Mouse (Mus musculus): ENCODE data around the gene Rad9b. TPM values are rescaled to one million over a fixed set of nuclear protein-coding genes. Genes with fewer than 3 reads are reported as not detected.

The Rad9b gene
- total and polyA plus RNA-seq, 3 experiments = 9.0 to 10.4 (median 10.3) TPM

DNA sequence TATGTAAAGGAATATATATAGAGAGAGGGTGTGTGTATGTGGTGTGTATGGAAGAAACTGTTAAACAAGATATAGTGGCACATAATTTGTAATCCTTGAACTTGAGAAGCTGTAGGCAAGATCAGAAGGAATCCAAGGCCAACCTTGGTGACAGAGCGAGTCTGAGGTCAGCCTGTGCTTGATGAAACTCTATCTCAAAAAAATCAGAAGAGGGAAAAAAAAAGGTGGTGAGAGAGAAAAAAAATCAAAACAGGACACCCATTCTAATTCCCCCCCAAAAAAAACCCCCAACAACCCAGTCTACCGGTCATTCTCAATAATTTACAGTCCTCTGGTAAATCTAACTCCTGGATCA is 70.2 kb downstream of the Rad9b start:
- no peaks in the 10 kb centered on the region for H3K9me3 ChIP-seq (replicated peaks; ENCODE audit: low read length)
- H3K9ac ChIP-seq (ENCODE audit: insufficient read depth, low read depth) = peak overlapping the region; percentile 48; the same call in 1 of the 2 replicates
- no peak overlapping the region for H3K27ac ChIP-seq (ENCODE audit: insufficient read depth, low read depth)
- no peaks in the 10 kb centered on the region for H3K27me3 ChIP-seq (replicated peaks)
- H3K79me2 ChIP-seq (replicated peaks; ENCODE audit: control insufficient read depth, extremely low read depth, insufficient read depth, poor library complexity, severe bottlenecking) = peaks cover 43% of the 10 kb centered on the region
- no peak for DNase-seq (ENCODE audit: extremely low read depth)
- dilution Hi-C loops (cut with MboI; ENCODE audit: extremely low pct_ligation_motif_present, extremely low pct_unique_long_range_greater_than_20kb, low sequenced_read_pairs) = no loop called here
- peaks cover 14 to 37% of the 10 kb centered on the region in 2 experiments for H3K4me1 ChIP-seq (ENCODE audit: control insufficient read depth in 1 of 2, insufficient read depth in 2 of 2)
- peak overlapping the region; percentile 32 for H3K4me2 ChIP-seq (ENCODE audit: insufficient read depth, low read depth, poor library complexity, severe bottlenecking)
- peak overlapping the region in 2 of 3 experiments; percentile 23 to 95 for H3K4me3 ChIP-seq (replicated peaks in 1 of 3; ENCODE audit: low read depth in 2 of 3, low read length in 2 of 3, poor library complexity in 1 of 3)
- H3K36me3 ChIP-seq (replicated peaks in 1 of 2; ENCODE audit: control insufficient read depth in 1 of 2, insufficient read depth in 1 of 2, low read length in 1 of 2) = peaks cover 0 to 18% of the 10 kb centered on the region in 2 experiments
- in situ Hi-C loops (cut with MboI; ENCODE audit: low pct_ligation_motif_present, low pct_unique_long_range_greater_than_20kb, low sequenced_read_pairs) = no loop called here
- peak; percentile 49; the same call in 1 of the 2 replicates for TF ChIP-seq ZNF384 (IDR thresholded peaks at IDR 0.05; ENCODE audit: low read depth, low read length)
- TF ChIP-seq UBTF (IDR thresholded peaks at IDR 0.05; ENCODE audit: low read depth, low read length) = no peak
- TF ChIP-seq ELF1 (IDR thresholded peaks at IDR 0.05; ENCODE audit: low read depth, low read length) = no peak

DNA sequence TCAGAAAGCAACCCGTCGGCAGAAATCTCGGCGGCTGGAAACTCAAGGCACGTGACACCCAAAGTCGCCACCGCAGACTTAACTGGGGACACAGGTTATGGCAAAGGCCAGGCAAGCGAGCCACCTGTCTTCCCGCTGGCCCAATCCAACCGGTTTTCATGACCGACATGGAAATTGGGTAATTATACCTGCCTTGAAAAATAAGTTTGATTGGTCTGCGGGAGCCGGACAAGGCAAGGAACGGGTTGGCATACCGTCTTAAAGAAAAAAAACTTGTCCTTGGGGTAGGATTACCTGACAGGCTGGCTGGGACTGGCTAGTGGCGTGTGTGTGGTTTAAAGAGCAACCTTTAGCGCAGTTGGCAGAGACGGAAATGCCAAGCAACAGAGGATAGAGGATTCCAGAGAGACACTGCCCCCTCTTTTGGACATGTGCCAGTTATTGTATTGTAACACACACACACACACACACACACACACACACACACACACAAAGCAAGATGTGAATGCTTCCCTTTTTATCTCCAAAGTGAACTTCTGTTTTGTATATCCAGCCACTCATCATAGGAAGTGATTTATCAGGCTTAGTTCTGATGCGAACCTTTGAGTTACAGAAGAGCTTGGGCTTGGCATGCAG is 73.1 kb downstream of the Rad9b start:
- in situ Hi-C loops (cut with MboI; ENCODE audit: low pct_ligation_motif_present, low pct_unique_long_range_greater_than_20kb, low sequenced_read_pairs) = no loop called here
- Histone ChIP-seq H3K79me2 (replicated peaks; ENCODE audit: control insufficient read depth, extremely low read depth, insufficient read depth, poor library complexity, severe bottlenecking) (peaks cover 17% of the 10 kb centered on the region), H3K9me3 (replicated peaks; ENCODE audit: low read length) (no peaks in the 10 kb centered on the region), H3K27ac (ENCODE audit: insufficient read depth, low read depth) (no peak overlapping the region), H3K4me2 (ENCODE audit: insufficient read depth, low read depth, poor library complexity, severe bottlenecking) (no peak overlapping the region), H3K4me1 (ENCODE audit: control insufficient read depth in 1 of 2, insufficient read depth in 2 of 2) (peaks cover 0 to 14% of the 10 kb centered on the region in 2 experiments; a peak in 2 of 4 replicates), H3K36me3 (replicated peaks in 1 of 2; ENCODE audit: control insufficient read depth in 1 of 2, insufficient read depth in 1 of 2, low read length in 1 of 2) (no peaks in the 10 kb centered on the region), H3K9ac (ENCODE audit: insufficient read depth, low read depth) (no peak overlapping the region), H3K4me3 (replicated peaks in 1 of 3; ENCODE audit: low read depth in 2 of 3, low read length in 2 of 3, poor library complexity in 1 of 3) (no peak overlapping the region), H3K27me3 (replicated peaks) (no peaks in the 10 kb centered on the region)
- DNase-seq (ENCODE audit: extremely low read depth) = no peak
- 0 out of 2 replicates have a peak, but pooled peaks have one; percentile 12 for TF ChIP-seq USF1 (IDR thresholded peaks at IDR 0.05; ENCODE audit: low read depth, low read length)
- 0 out of 2 replicates have a peak, but pooled peaks have one; percentile 38 for TF ChIP-seq BHLHE40 (IDR thresholded peaks at IDR 0.05; ENCODE audit: low read depth, low read length)
- TF ChIP-seq UBTF (IDR thresholded peaks at IDR 0.05; ENCODE audit: low read depth, low read length) = no peak
- dilution Hi-C loops (cut with MboI; ENCODE audit: extremely low pct_ligation_motif_present, extremely low pct_unique_long_range_greater_than_20kb, low sequenced_read_pairs) = no loop called here

DNA sequence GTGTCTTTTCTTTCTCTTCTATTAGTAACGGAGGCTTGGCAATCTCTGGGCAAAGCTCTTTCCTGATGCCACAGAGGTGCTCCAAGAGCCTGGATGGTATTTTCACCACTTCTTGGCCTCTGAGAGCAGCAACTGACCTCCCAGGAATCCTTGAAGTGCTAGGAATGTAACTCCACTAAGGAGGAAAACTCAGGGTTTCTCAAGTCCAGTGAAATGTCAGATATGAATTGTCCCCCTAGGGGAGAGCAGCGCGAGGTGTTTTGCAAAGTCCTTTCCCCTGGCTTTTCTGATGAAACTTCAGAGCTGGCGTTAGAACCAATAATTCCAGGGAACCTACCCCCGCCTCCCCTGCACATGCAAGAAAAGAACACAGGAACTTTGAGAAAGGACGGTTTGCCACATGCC is 73.6 kb downstream of the Rad9b start:
- H3K27ac ChIP-seq (ENCODE audit: insufficient read depth, low read depth) = no peak overlapping the region

More for the DNA sequence above, 73.6 kb downstream of the Rad9b start:
- Histone ChIP-seq H3K4me3 (replicated peaks in 1 of 3; ENCODE audit: low read depth in 2 of 3, low read length in 2 of 3, poor library complexity in 1 of 3) (no peak overlapping the region), H3K9me3 (replicated peaks; ENCODE audit: low read length) (no peaks in the 10 kb centered on the region), H3K4me1 (ENCODE audit: control insufficient read depth in 1 of 2, insufficient read depth in 2 of 2) (peaks cover under 1 to 15% of the 10 kb centered on the region in 2 experiments), H3K36me3 (replicated peaks in 1 of 2; ENCODE audit: control insufficient read depth in 1 of 2, insufficient read depth in 1 of 2, low read length in 1 of 2) (no peaks in the 10 kb centered on the region), H3K4me2 (ENCODE audit: insufficient read depth, low read depth, poor library complexity, severe bottlenecking) (no peak overlapping the region), H3K79me2 (replicated peaks; ENCODE audit: control insufficient read depth, extremely low read depth, insufficient read depth, poor library complexity, severe bottlenecking) (peaks cover 12% of the 10 kb centered on the region), H3K27me3 (replicated peaks) (no peaks in the 10 kb centered on the region), H3K9ac (ENCODE audit: insufficient read depth, low read depth) (no peak overlapping the region)
- dilution Hi-C loops (cut with MboI; ENCODE audit: extremely low pct_ligation_motif_present, extremely low pct_unique_long_range_greater_than_20kb, low sequenced_read_pairs) (no loop called here), in situ Hi-C loops (cut with MboI; ENCODE audit: low pct_ligation_motif_present, low pct_unique_long_range_greater_than_20kb, low sequenced_read_pairs) (no loop called here)
- DNase-seq (ENCODE audit: extremely low read depth) = no peak
- TF ChIP-seq CTCF (conservative IDR thresholded peaks at IDR 0.05 in 1 of 2, IDR thresholded peaks at IDR 0.05 in 1 of 2; ENCODE audit: low read depth in 2 of 2, low read length in 2 of 2) = no peak
- TF ChIP-seq MYC (IDR thresholded peaks at IDR 0.05; ENCODE audit: low read depth, low read length) = no peak
- TF ChIP-seq IRF4 (IDR thresholded peaks at IDR 0.05; ENCODE audit: low read depth, low read length) = no peak
- no peak for TF ChIP-seq ZMIZ1 (IDR thresholded peaks at IDR 0.05; ENCODE audit: low read depth, low read length)
- no peak for TF ChIP-seq MXI1 (IDR thresholded peaks at IDR 0.05; ENCODE audit: low read depth, low read length)
- no peak for TF ChIP-seq JUND (conservative IDR thresholded peaks at IDR 0.05; ENCODE audit: low read depth, low read length)
- TF ChIP-seq PAX5 (IDR thresholded peaks at IDR 0.05; ENCODE audit: low read length) = no peak
- TF ChIP-seq ZKSCAN1 (IDR thresholded peaks at IDR 0.05; ENCODE audit: borderline replicate concordance, low read depth, low read length) = no peak
- TF ChIP-seq ETS1 (conservative IDR thresholded peaks at IDR 0.05; ENCODE audit: low read depth, low read length) = no peak
- TF ChIP-seq NELFE (IDR thresholded peaks at IDR 0.05; ENCODE audit: low read depth, low read length) = no peak
- no peak for TF ChIP-seq RCOR1 (conservative IDR thresholded peaks at IDR 0.05; ENCODE audit: low read depth, low read length)
- TF ChIP-seq POLR2A (IDR thresholded peaks at IDR 0.05; ENCODE audit: low read depth, low read length) = no peak
- TF ChIP-seq MEF2A (IDR thresholded peaks at IDR 0.05; ENCODE audit: borderline replicate concordance, low read depth, low read length) = no peak
- no peak for TF ChIP-seq BHLHE40 (IDR thresholded peaks at IDR 0.05; ENCODE audit: low read depth, low read length)
- no peak for TF ChIP-seq CHD1 (IDR thresholded peaks at IDR 0.05; ENCODE audit: low read depth, low read length)
- no peak for TF ChIP-seq MAX (IDR thresholded peaks at IDR 0.05; ENCODE audit: low read length)
- TF ChIP-seq UBTF (IDR thresholded peaks at IDR 0.05; ENCODE audit: low read depth, low read length) = no peak
